Mouse (Mus musculus): ENCODE measurements at regions not wholly inside any gene's neighbourhood (a gene's known extent, or its start where the extent isn't known, plus 50 kb on each side); places are given as distances from the start of the nearest gene placed in this dataset.

DNA sequence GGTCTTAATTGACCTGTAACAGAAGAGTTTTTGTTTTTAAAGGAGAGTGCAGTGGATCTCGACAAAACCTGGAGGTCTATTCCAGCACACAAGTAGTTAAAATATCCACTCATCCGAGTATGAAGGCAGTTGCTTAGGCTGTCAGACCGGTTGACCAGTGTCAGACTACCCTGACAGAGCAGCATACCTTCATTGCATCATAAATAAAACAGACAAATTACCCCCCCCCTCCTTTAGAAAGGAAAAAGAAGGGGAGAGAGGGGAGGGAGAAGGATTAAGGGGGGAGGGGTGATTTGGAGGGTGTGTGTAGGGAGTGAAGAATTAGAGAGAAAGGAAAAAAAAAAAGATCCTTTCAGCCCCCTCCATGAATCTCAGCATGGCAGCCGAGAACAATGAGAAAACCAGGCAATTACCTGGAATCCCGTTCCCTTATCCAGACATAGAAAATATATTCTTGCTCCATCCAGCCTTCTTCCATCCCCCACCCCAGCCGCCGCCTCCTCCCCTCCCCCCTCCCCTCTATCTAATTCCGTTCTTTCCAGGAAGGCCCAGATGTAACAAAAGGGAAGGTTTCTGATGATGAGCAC lies 122.2 kb upstream of the Zfhx3 start:
- peak overlapping the region; percentile 10; the same call in 1 of the 2 replicates for H3K4me2 ChIP-seq (ENCODE audit: low read length)
- H3K27me3 ChIP-seq (ENCODE audit: control insufficient read depth, insufficient read depth, low read depth, low read length) = no peaks in the 10 kb centered on the region
- WGBS = 2% methylated on average over 8 of the region's 8 CpGs
- no peaks in the 10 kb centered on the region for H3K9me3 ChIP-seq (replicated peaks; ENCODE audit: control insufficient read depth, low read length, poor library complexity, severe bottlenecking)
- H3K9ac ChIP-seq (ENCODE audit: low read depth, low read length) = peak overlapping the region; percentile 35; the same call in 1 of the 2 replicates
- H3K36me3 ChIP-seq (ENCODE audit: control insufficient read depth, insufficient read depth, low read length) = no peaks in the 10 kb centered on the region
- ATAC-seq = no peak
- H3K4me3 ChIP-seq (ENCODE audit: low read depth, low read length) = no peak overlapping the region
- peaks cover 50% of the 10 kb centered on the region for H3K4me1 ChIP-seq (ENCODE audit: control insufficient read depth, insufficient read depth, low read length)
- H3K27ac ChIP-seq (ENCODE audit: low read length) = peak overlapping the region; percentile 75

DNA sequence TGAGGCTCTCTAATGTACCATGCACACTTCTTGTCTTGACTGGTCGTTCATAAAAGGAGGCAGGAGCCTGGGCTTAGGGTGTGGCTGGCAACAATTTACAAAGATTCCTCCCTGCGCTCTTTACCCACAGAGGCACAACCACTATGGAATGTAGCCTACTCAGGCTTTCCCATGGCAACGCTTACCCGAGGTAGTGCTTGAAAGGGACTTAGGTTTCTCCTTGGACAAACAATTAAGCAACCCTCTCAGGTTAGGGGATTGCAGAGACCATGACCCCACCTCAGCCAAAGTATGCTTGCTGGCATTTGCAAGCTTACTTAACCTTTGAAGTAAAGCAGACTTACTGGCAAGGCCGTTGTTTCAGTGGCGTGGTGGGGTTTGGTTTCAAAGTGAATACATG lies 120.9 kb upstream of the Zfhx3 start:
- Histone ChIP-seq H3K4me1 (ENCODE audit: control insufficient read depth, insufficient read depth, low read length) (peaks cover 44% of the 10 kb centered on the region), H3K27ac (ENCODE audit: low read length) (peak overlapping the region; percentile 76), H3K4me2 (ENCODE audit: low read length) (no peak overlapping the region), H3K36me3 (ENCODE audit: control insufficient read depth, insufficient read depth, low read length) (no peaks in the 10 kb centered on the region), H3K9ac (ENCODE audit: low read depth, low read length) (no peak overlapping the region), H3K27me3 (ENCODE audit: control insufficient read depth, insufficient read depth, low read depth, low read length) (no peaks in the 10 kb centered on the region), H3K9me3 (replicated peaks; ENCODE audit: control insufficient read depth, low read length, poor library complexity, severe bottlenecking) (no peaks in the 10 kb centered on the region), H3K4me3 (ENCODE audit: low read depth, low read length) (no peak overlapping the region)
- 46% methylated on average over 6 of the region's 6 CpGs for WGBS
- ATAC-seq = no peak

DNA sequence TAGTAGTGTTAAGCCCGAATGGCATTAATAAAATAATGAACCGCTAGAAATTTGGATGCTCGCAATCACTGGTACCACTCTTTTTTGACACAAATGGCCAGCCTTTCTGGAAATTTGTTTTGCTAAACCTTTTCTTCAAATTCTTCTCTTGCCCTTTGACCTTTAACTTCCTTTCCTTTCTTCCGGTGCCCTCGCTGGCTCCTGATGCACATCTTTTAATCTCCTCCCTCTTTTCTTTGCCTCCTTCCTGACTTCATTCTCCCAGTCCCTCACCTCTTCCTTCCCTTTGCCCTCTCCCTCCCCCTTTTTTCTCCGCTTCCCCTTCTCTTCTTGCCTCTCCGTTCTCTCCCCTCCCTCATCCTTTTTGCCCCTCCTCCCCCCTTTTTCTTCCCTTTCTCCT lies 118.3 kb upstream of the Zfhx3 start:
- Histone ChIP-seq H3K4me3 (ENCODE audit: low read depth, low read length) (peak overlapping the region; percentile 31), H3K9me3 (replicated peaks; ENCODE audit: control insufficient read depth, low read length, poor library complexity, severe bottlenecking) (no peaks in the 10 kb centered on the region), H3K9ac (ENCODE audit: low read depth, low read length) (peak overlapping the region; percentile 48; the same call in 1 of the 2 replicates), H3K27ac (ENCODE audit: low read length) (0 out of 2 replicates have a peak overlapping the region, but pooled peaks have one; percentile 74), H3K36me3 (ENCODE audit: control insufficient read depth, insufficient read depth, low read length) (no peaks in the 10 kb centered on the region), H3K27me3 (ENCODE audit: control insufficient read depth, insufficient read depth, low read depth, low read length) (no peaks in the 10 kb centered on the region), H3K4me1 (ENCODE audit: control insufficient read depth, insufficient read depth, low read length) (peaks cover 32% of the 10 kb centered on the region), H3K4me2 (ENCODE audit: low read length) (peak overlapping the region; percentile 54)
- 13% methylated on average over 7 of the region's 7 CpGs for WGBS
- no peak for ATAC-seq

DNA sequence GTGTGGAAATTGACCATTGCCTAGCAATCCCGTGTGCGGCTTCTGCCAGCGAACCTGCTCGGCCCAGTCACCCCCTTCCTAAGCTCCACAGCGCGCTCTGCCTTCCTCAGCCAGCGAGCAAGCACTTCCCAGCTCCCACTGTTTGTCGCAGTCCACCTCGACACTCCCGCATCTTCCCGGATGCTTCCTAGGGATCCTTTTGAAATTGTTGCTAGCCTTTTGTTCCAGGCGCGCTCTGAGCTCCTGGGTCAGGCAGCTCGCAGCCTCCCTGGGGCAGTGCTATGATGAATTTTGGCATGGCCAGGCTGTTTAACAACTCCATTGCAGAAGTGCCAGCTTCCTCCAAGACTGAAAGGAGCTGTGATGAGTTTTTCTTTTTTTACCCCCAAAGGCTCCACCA lies 117.8 kb upstream of the Zfhx3 start:
- Histone ChIP-seq H3K9me3 (replicated peaks; ENCODE audit: control insufficient read depth, low read length, poor library complexity, severe bottlenecking) (no peaks in the 10 kb centered on the region), H3K4me2 (ENCODE audit: low read length) (peak overlapping the region; percentile 54), H3K4me1 (ENCODE audit: control insufficient read depth, insufficient read depth, low read length) (peaks cover 28% of the 10 kb centered on the region), H3K4me3 (ENCODE audit: low read depth, low read length) (peak overlapping the region; percentile 31), H3K9ac (ENCODE audit: low read depth, low read length) (peak overlapping the region; percentile 48), H3K27me3 (ENCODE audit: control insufficient read depth, insufficient read depth, low read depth, low read length) (no peaks in the 10 kb centered on the region), H3K27ac (ENCODE audit: low read length) (peak overlapping the region; percentile 74; the same call in 1 of the 2 replicates), H3K36me3 (ENCODE audit: control insufficient read depth, insufficient read depth, low read length) (no peaks in the 10 kb centered on the region)
- WGBS = 1% methylated on average over 14 of the region's 14 CpGs
- no peak for ATAC-seq

DNA sequence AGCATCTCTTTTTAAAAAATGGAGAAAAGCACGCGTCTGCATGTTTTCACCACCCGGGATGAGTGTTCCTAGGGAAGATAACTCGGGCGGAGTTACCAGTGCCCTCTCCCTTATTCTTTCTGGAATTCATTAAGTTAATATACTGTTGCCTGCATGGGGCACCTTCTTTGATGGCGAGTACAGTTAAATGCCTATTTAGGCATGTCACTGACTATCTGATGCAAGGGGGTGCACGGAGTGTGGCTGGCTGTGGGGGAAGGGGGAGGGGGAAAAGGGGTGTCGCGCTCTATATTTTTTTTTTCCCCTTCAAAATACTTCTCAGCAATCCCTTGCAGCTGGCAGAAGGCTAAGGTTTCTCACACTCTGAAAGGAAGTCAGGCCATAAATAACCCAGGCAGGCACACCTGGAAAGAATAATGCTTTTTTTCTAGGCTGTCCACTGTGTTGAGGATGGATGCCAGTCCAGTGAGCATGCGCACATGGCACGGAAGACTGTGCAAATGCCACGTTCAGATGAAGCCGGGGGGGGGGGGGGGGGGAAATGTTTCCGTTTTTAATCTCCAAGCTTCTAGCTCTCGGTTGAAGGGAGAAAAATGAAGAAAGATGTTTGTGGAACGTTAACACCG lies 114.8 kb upstream of the Zfhx3 start:
- no peak for ATAC-seq
- Histone ChIP-seq H3K9me3 (replicated peaks; ENCODE audit: control insufficient read depth, low read length, poor library complexity, severe bottlenecking) (no peaks in the 10 kb centered on the region), H3K4me1 (ENCODE audit: control insufficient read depth, insufficient read depth, low read length) (peaks cover 13% of the 10 kb centered on the region), H3K27me3 (ENCODE audit: control insufficient read depth, insufficient read depth, low read depth, low read length) (no peaks in the 10 kb centered on the region), H3K4me3 (ENCODE audit: low read depth, low read length) (no peak overlapping the region), H3K27ac (ENCODE audit: low read length) (no peak overlapping the region), H3K9ac (ENCODE audit: low read depth, low read length) (no peak overlapping the region), H3K4me2 (ENCODE audit: low read length) (no peak overlapping the region), H3K36me3 (ENCODE audit: control insufficient read depth, insufficient read depth, low read length) (no peaks in the 10 kb centered on the region)
- 76% methylated on average over 16 of the region's 17 CpGs for WGBS

DNA sequence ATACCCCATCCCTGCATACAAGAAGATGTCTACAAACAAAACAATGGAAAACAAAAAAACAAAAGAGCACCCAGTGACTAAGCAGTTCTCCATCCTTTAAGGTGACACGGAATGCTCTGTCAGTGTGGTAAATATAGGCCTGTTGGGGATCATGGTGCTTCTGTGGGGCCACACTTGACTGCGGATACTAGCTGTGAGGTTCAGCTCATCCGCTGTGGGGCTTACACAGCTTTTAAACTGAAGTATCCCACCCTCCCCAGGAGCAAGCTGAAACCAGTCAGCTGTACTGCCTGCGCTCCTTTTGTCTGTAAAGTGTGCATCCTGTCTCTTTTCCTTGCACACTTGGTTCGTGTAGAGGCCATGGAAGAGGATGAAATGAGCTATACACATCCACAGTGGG lies 113.9 kb upstream of the Zfhx3 start:
- 91% methylated on average over 5 of the region's 5 CpGs for WGBS
- H3K4me2 ChIP-seq (ENCODE audit: low read length) = no peak overlapping the region
- no peaks in the 10 kb centered on the region for H3K27me3 ChIP-seq (ENCODE audit: control insufficient read depth, insufficient read depth, low read depth, low read length)
- peaks cover 13% of the 10 kb centered on the region for H3K4me1 ChIP-seq (ENCODE audit: control insufficient read depth, insufficient read depth, low read length)
- H3K9ac ChIP-seq (ENCODE audit: low read depth, low read length) = no peak overlapping the region
- H3K27ac ChIP-seq (ENCODE audit: low read length) = no peak overlapping the region
- no peak overlapping the region for H3K4me3 ChIP-seq (ENCODE audit: low read depth, low read length)
- no peaks in the 10 kb centered on the region for H3K9me3 ChIP-seq (replicated peaks; ENCODE audit: control insufficient read depth, low read length, poor library complexity, severe bottlenecking)
- ATAC-seq = no peak
- H3K36me3 ChIP-seq (ENCODE audit: control insufficient read depth, insufficient read depth, low read length) = no peaks in the 10 kb centered on the region

DNA sequence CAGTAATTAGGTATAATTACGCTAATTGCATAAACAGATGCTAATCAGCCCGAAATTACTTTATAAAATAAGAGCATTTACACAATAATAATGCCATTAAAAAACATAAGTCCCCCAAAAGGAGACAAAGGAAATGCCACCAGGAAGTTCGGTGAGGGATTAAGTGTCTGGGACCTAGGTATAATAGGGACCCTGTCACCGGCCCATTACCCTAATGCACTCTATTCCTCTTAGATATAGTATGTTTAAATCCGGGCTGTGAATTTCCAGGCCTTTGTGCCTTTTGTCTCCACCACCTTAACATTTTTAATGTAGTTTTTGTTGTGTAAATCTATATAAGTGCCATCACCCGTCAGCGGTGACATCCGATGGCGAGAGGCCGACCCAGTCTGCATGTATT lies 109.0 kb upstream of the Zfhx3 start:
- 36% methylated on average over 10 of the region's 10 CpGs for WGBS
- no peaks in the 10 kb centered on the region for H3K36me3 ChIP-seq (ENCODE audit: control insufficient read depth, insufficient read depth, low read length)
- no peak for ATAC-seq
- H3K9me3 ChIP-seq (replicated peaks; ENCODE audit: control insufficient read depth, low read length, poor library complexity, severe bottlenecking) = no peaks in the 10 kb centered on the region
- H3K4me1 ChIP-seq (ENCODE audit: control insufficient read depth, insufficient read depth, low read length) = no peaks in the 10 kb centered on the region
- H3K27me3 ChIP-seq (ENCODE audit: control insufficient read depth, insufficient read depth, low read depth, low read length) = no peaks in the 10 kb centered on the region
- H3K4me2 ChIP-seq (ENCODE audit: low read length) = no peak overlapping the region
- no peak overlapping the region for H3K9ac ChIP-seq (ENCODE audit: low read depth, low read length)
- H3K27ac ChIP-seq (ENCODE audit: low read length) = no peak overlapping the region
- no peak overlapping the region for H3K4me3 ChIP-seq (ENCODE audit: low read depth, low read length)

DNA sequence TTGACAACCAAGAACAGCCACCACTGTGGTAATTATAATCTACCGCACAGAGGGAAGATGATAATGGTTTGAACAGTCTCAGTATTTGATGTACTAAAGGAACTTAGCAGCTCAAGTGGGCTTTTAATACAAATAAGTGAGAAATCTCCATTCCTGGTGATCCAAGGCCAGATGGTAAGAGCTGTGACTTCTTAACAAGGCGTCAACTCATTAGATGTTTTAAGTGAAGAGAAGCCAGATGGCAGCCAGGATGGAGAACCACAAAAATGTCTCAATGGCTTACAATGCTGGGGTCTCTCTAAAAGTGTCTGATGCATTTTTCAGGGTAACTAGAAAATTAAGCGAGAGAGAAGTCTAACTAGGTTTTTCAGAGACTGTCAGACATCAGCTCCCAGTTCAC lies 96.3 kb upstream of the Zfhx3 start:
- no peaks in the 10 kb centered on the region for H3K9me3 ChIP-seq (replicated peaks; ENCODE audit: control insufficient read depth, low read length, poor library complexity, severe bottlenecking)
- ATAC-seq = no peak
- no peaks in the 10 kb centered on the region for H3K27me3 ChIP-seq (ENCODE audit: control insufficient read depth, insufficient read depth, low read depth, low read length)
- no peak overlapping the region for H3K4me2 ChIP-seq (ENCODE audit: low read length)
- H3K9ac ChIP-seq (ENCODE audit: low read depth, low read length) = no peak overlapping the region
- no peaks in the 10 kb centered on the region for H3K4me1 ChIP-seq (ENCODE audit: control insufficient read depth, insufficient read depth, low read length)
- H3K4me3 ChIP-seq (ENCODE audit: low read depth, low read length) = no peak overlapping the region
- WGBS = 92% methylated on average over 3 of the region's 3 CpGs
- H3K27ac ChIP-seq (ENCODE audit: low read length) = no peak overlapping the region
- no peaks in the 10 kb centered on the region for H3K36me3 ChIP-seq (ENCODE audit: control insufficient read depth, insufficient read depth, low read length)

DNA sequence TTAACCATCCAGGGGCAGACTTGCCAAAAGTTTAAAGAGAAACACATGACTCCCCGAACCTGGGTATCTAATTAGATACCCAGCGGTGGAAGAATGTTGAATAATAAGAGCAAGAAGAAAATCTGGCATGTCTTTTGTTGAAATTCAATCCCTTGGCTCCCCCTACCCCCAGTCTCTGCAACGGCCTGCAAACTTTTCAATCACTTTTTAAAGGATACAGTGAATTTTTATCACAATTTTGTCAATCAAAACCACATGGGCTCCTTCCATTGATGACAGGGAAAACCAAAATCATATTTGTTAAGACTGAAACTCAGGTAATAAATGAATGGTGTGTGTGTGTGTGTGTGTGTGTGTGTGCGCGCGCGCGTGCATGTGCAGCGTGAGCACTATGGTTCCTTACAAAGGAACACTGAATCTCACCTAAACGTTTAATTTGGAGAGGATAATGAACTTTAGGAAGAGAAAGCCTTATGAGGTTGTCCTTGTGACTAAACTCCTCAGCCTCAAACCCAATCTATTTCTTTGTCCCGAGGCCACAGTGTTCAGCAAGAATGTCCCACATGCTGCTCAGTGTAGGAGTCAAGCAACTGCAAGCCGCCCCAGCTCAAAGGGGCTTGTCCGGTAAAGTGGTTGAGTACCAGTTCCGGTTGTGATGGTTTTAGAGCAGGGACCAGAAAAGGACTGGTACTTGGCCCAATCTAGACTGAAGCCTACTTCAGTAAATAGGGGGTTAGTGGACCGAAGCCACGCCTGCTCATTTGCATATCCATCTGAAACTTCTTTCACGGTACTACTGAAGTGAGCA lies 91.0 kb upstream of the Zfhx3 start:
- no peak overlapping the region for H3K9ac ChIP-seq (ENCODE audit: low read depth, low read length)
- H3K36me3 ChIP-seq (ENCODE audit: control insufficient read depth, insufficient read depth, low read length) = no peaks in the 10 kb centered on the region
- no peaks in the 10 kb centered on the region for H3K9me3 ChIP-seq (replicated peaks; ENCODE audit: control insufficient read depth, low read length, poor library complexity, severe bottlenecking)
- no peak for ATAC-seq
- no peak overlapping the region for H3K4me3 ChIP-seq (ENCODE audit: low read depth, low read length)
- H3K4me1 ChIP-seq (ENCODE audit: control insufficient read depth, insufficient read depth, low read length) = no peaks in the 10 kb centered on the region
- 74% methylated on average over 17 of the region's 17 CpGs for WGBS
- H3K27me3 ChIP-seq (ENCODE audit: control insufficient read depth, insufficient read depth, low read depth, low read length) = no peaks in the 10 kb centered on the region
- no peak overlapping the region for H3K27ac ChIP-seq (ENCODE audit: low read length)
- H3K4me2 ChIP-seq (ENCODE audit: low read length) = no peak overlapping the region

Measured in midbrain, embryonic 16.5 days (tissue).